Mouse (Mus musculus) lung, embryonic 15.5 days (tissue): ENCODE results near the gene Dock10. TPM values are rescaled to one million over a fixed set of nuclear protein-coding genes. Genes with fewer than 3 reads are reported as not detected.

Source experiments
- ATAC-seq: fragments of 200-750 bp; cut with Nextera tagmentation; 2 replicates; pipeline ENCODE4 v1.8.0; 2017; ENCODE audit warnings: moderate number of reproducible peaks, borderline replicate concordance; ENCODE audit not compliant: low FRiP score, low TSS enrichment; ENCODE audit errors: extremely low read depth
- H3K27ac ChIP-seq: fragments of 300-500 bp; sonication (generic); 2 replicates; pipeline ENCODE4 v1.5.1; 2015; ENCODE audit warnings: moderate library complexity, mild to moderate bottlenecking, inconsistent platforms
- H3K27me3 ChIP-seq: fragments of 300-500 bp; sonication (generic); 2 replicates; pipeline ENCODE4 v1.6.1; 2015; ENCODE audit warnings: inconsistent platforms
- H3K36me3 ChIP-seq: fragments of 300-500 bp; sonication (generic); 2 replicates; pipeline ENCODE4 v1.6.1; 2015; ENCODE audit warnings: inconsistent platforms
- H3K4me1 ChIP-seq: fragments of 300-500 bp; sonication (generic); 2 replicates; pipeline ENCODE4 v1.6.1; 2015; ENCODE audit warnings: inconsistent platforms
- H3K4me2 ChIP-seq: fragments of 300-500 bp; sonication (generic); 2 replicates; pipeline ENCODE4 v1.6.1; 2015; ENCODE audit warnings: inconsistent platforms, mild to moderate bottlenecking, moderate library complexity
- H3K4me3 ChIP-seq: fragments of 300-500 bp; sonication (generic); 2 replicates; pipeline ENCODE4 v1.5.1; 2015; ENCODE audit warnings: mild to moderate bottlenecking, inconsistent platforms
- H3K9ac ChIP-seq: fragments of 300-500 bp; sonication (generic); 2 replicates; pipeline ENCODE4 v1.6.1; 2015; ENCODE audit warnings: inconsistent platforms
- H3K9me3 ChIP-seq: fragments of 300-500 bp; sonication (generic); 2 replicates; pipeline ENCODE4 v1.6.1; 2016; ENCODE audit warnings: inconsistent platforms
- WGBS: fragments of 180-500 bp; shearing (Covaris S2); methylation state at CpG from one replicate; pipeline ENCODE4 v1.1.7; 2015; 5-methylcytosine and 5-hydroxymethylcytosine counted together
- polyA plus RNA-seq: library from polyadenylated mRNA; unstranded; fragments of >200 nt; fragmentation: Nextera tagmentation; extraction: Ambion mirVana; gene quantifications from 2 replicates; pipeline ENCODE4 v1.2.1, GENCODE M21; 2015

Dock10 gene
- polyA plus RNA-seq, 1 experiment from 2014 or later = 5.4 TPM

DNA sequence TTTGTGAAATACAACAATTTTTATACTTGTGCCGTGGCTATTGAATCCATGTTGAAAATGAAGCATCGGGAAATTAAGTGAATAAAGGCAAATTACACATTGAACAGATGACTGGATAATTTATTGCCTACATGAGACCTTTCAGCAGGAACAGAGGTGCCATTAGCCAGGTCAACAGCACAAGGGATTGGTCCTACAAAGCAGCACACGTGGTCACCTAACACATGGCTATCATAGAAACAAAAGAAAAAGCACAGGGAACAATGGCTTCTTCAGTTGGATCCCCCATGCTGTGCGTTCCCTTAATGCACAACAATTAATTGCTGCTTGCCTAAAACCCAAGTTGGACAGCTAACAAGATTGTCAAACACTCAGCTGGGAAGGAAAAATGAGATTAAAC is 133.8 kb downstream of the Dock10 start:
- Histone ChIP-seq H3K9ac (no peak overlapping the region), H3K4me2 (no peak overlapping the region), H3K27ac (no peak overlapping the region), H3K9me3 (no peaks in the 10 kb centered on the region), H3K36me3 (no peaks in the 10 kb centered on the region), H3K4me3 (no peak overlapping the region), H3K27me3 (no peaks in the 10 kb centered on the region), H3K4me1 (no peaks in the 10 kb centered on the region)
- WGBS = 79% methylated on average over 4 of the region's 4 CpGs
- no peak for ATAC-seq

DNA sequence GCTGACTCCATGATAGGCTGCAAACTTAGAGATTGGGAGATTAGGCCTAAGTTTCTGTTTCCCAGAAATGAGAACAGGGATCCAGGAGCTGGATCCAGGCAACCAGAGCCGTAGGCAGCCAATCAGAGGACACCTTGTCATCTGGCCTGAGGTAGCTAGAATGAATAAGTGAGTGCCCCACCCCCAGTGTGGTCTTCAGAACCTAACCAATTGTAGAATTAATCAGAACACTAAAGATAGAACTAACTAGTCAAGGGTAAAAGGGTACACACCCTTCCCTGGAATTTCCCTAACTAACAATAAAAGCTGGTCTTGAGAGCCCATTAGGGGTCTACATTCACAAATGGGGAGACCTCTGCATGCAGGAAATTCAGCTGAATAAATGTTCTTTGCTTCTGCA is 135.7 kb downstream of the Dock10 start:
- no peaks in the 10 kb centered on the region for H3K36me3 ChIP-seq
- no peaks in the 10 kb centered on the region for H3K4me1 ChIP-seq
- WGBS = 83% methylated on average over 1 of the region's 1 CpGs
- H3K4me2 ChIP-seq = no peak overlapping the region
- ATAC-seq = no peak
- no peak overlapping the region for H3K4me3 ChIP-seq
- no peaks in the 10 kb centered on the region for H3K27me3 ChIP-seq
- H3K27ac ChIP-seq = no peak overlapping the region
- H3K9ac ChIP-seq = no peak overlapping the region
- no peaks in the 10 kb centered on the region for H3K9me3 ChIP-seq

DNA sequence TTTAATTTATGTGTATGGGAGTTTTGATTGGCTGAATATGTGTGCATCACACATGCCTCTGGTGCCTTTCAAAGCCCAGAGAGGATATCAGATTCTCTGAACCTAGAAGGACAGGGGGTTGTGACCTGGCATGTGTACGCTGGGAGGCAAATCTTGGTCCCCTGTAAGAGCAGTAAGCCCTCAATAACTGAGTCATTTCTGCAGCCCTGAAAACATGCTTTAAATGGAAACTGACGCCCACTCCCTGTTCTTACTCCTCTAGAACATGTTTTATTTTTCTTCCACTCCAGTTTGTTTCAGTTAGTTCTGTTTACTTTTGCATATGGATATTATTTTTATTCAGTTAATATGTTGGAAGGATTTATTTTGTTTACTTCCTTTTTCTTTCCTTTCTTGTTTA is 139.2 kb downstream of the Dock10 start:
- H3K27ac ChIP-seq = no peak overlapping the region
- ATAC-seq = no peak
- H3K4me2 ChIP-seq = no peak overlapping the region
- no peaks in the 10 kb centered on the region for H3K27me3 ChIP-seq
- no peaks in the 10 kb centered on the region for H3K4me1 ChIP-seq
- H3K36me3 ChIP-seq = no peaks in the 10 kb centered on the region
- H3K9me3 ChIP-seq = no peaks in the 10 kb centered on the region
- no peak overlapping the region for H3K9ac ChIP-seq
- WGBS = 67% methylated on average over 2 of the region's 2 CpGs
- H3K4me3 ChIP-seq = no peak overlapping the region

DNA sequence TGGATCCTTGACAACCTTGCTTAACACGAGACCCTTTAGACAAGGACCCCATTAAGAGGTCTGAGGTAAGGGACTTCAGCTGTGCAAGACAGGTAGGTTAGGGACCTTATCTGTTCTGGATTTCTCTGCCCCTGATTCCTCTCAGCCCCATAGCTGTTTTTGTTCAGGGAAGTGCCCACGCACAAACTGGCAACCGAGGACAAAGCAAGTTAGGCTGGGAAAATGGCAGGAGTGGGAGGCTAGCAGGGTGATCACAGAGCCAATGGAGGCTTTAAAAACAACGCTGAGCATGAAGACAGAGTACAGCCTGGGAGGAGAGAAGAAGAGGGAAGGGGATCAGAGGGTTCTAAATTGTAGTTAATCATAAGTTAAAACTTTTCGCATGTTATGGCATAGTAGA is 141.7 kb downstream of the Dock10 start:
- Histone ChIP-seq H3K4me3 (no peak overlapping the region), H3K27ac (no peak overlapping the region), H3K36me3 (no peaks in the 10 kb centered on the region), H3K4me2 (no peak overlapping the region), H3K9me3 (no peaks in the 10 kb centered on the region), H3K4me1 (no peaks in the 10 kb centered on the region), H3K9ac (no peak overlapping the region), H3K27me3 (no peaks in the 10 kb centered on the region)
- ATAC-seq = no peak
- 79% methylated on average over 5 of the region's 5 CpGs for WGBS

DNA sequence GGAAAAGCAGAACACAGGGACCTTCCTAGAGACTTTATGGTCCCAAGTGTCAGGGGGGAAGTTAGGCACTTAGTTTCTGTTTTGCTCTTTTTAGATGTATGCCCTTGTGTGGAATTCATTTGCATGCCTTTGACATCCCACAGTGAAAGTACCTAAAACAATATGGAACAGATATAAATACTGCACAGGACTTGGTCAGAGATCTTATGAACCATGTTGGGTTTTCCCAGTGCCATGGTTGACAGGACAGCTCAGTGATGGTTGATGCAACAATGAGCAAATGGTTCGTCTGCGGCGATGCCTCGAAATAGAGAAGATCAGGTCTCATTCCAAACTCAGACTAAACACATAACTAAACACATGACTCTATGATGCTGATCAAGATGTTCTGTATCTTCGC is 143.6 kb downstream of the Dock10 start:
- no peaks in the 10 kb centered on the region for H3K36me3 ChIP-seq
- H3K4me3 ChIP-seq = no peak overlapping the region
- WGBS = 92% methylated on average over 5 of the region's 5 CpGs
- no peaks in the 10 kb centered on the region for H3K9me3 ChIP-seq
- no peak overlapping the region for H3K9ac ChIP-seq
- H3K27ac ChIP-seq = no peak overlapping the region
- no peak for ATAC-seq
- H3K27me3 ChIP-seq = no peaks in the 10 kb centered on the region
- no peaks in the 10 kb centered on the region for H3K4me1 ChIP-seq
- H3K4me2 ChIP-seq = no peak overlapping the region

DNA sequence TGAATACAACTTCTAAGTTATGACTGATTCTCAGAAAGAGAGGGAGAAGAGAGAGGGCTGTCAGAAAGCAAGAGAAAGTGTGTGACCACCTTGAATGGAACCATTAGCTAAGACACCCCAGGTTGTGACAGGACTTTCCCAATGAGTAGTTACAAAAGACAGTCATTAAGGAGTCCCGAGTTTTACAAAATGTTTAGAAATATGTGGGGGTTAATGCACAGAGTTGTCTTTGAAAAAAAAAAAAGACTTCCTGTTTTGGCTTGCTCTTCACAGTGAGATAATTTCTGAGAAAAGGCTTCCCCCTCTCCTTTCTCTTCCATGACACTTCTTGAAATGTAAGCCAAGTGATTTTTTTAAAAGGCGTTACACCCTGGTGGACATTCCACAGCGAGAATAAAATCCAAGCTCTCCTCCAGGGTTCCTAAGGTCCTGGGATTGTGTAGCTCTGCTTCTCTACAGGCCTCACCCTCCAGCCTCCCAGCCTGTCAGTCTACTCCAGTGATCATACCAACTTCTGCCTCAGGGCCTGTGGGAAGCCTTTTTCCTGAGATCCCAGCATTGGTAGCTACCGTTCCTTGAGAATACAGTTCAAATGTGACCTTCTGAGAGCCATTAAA is 144.8 kb downstream of the Dock10 start:
- H3K4me1 ChIP-seq = no peaks in the 10 kb centered on the region
- no peak overlapping the region for H3K9ac ChIP-seq
- H3K9me3 ChIP-seq = no peaks in the 10 kb centered on the region
- WGBS = 47% methylated on average over 4 of the region's 4 CpGs
- no peak for ATAC-seq
- H3K36me3 ChIP-seq = no peaks in the 10 kb centered on the region
- H3K27ac ChIP-seq = no peak overlapping the region
- H3K4me3 ChIP-seq = no peak overlapping the region
- no peak overlapping the region for H3K4me2 ChIP-seq
- H3K27me3 ChIP-seq = no peaks in the 10 kb centered on the region

DNA sequence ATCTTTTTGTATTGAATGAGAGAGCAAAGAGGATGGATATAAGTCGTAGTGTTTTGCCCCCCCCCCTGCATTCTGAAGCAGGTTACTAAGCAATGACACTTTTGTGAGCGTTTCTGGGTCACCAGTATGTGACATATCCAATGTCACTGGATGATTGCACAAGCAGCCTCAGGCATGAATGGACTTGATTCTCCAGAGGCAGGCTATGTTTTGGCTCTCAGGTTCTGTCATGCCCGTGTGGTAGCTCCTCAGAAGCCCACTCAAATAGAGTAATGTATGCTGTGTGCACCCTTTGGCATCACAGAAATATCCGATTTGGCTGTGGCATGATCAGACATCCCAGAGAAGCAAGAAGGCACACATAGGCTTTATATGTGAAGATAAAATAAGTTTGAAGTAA is 150.8 kb downstream of the Dock10 start:
- H3K9me3 ChIP-seq = no peaks in the 10 kb centered on the region
- H3K4me1 ChIP-seq = no peaks in the 10 kb centered on the region
- H3K27ac ChIP-seq = no peak overlapping the region
- ATAC-seq = no peak
- H3K27me3 ChIP-seq = no peaks in the 10 kb centered on the region
- no peak overlapping the region for H3K4me2 ChIP-seq
- no peaks in the 10 kb centered on the region for H3K36me3 ChIP-seq
- no peak overlapping the region for H3K9ac ChIP-seq
- no peak overlapping the region for H3K4me3 ChIP-seq
- 79% methylated on average over 4 of the region's 4 CpGs for WGBS

DNA sequence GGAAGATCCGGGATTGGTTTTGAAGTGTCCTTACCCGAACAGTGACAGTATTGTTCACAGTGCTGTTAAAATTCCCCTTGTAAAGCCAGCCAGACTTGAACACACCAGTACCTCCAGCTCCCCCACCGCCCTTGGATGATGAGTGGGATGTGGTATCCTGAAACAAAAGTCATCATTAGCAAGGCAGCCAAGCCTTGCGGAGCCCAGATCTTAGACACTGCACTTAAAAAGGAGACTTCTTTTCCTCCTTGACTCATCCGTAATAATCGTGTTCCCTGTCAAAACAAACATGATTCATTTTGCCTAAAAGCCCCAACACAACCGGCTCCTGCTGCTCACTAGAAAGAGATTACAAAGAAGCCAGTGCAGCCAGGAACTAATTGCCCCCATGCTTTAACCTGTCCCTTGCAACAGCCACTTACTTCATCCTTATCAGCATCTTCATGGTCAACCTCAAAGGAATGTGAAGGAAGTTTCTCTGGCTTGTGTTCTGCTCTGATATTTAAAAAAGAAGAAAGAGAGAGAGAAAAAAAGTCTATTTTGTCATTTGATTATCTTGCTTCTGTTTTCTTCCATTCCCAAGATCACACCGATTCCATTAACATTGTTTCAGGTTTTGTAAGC is 152.1 kb downstream of the Dock10 start:
- Histone ChIP-seq H3K9me3 (no peaks in the 10 kb centered on the region), H3K27ac (no peak overlapping the region), H3K4me3 (no peak overlapping the region), H3K9ac (no peak overlapping the region), H3K4me1 (no peaks in the 10 kb centered on the region), H3K36me3 (no peaks in the 10 kb centered on the region), H3K27me3 (no peaks in the 10 kb centered on the region), H3K4me2 (no peak overlapping the region)
- WGBS = 32% methylated on average over 8 of the region's 8 CpGs
- ATAC-seq = no peak

DNA sequence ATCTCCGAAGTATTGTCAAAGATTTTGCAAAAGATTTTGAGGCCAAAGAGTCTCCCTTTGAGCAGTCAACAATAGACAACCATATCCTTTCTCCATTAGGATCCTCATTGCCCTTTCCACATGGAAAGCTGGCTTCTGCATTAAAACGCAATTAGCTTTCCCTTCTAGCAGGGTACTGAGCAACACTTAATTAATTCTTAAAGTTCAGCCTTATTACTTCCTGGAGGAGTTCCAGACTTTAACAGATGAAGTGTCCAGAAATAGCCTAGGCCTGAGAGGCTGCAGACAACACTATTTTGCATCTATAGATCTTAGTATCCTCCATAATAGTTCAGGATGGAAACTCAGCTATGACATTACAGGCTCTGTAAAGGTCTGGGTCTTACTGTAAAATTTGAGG is 154.0 kb downstream of the Dock10 start:
- ATAC-seq = no peak
- WGBS = 46% methylated on average over 2 of the region's 2 CpGs

DNA sequence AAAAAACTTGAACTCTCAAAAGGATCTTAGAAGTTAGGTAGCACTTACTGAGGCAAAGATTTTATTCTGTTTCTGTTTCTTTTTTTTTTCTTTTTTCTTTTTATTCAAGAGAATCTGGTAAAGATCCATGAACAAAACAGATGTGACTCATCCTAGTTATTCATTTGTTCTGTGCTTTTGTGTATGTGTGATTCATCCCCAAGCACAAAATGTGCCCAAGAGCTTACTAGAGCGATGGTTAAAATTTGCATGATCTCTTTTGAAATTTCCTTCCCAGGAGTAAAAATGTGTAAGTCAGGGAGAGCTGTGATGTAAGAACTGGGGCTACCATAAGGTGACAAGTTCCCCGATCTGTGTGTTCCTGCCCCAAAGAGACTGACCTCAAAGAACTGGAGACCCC is 155.2 kb downstream of the Dock10 start:
- Histone ChIP-seq H3K4me3 (no peak overlapping the region), H3K4me1 (no peaks in the 10 kb centered on the region), H3K27me3 (no peaks in the 10 kb centered on the region), H3K27ac (no peak overlapping the region), H3K4me2 (no peak overlapping the region), H3K9me3 (no peaks in the 10 kb centered on the region), H3K9ac (no peak overlapping the region), H3K36me3 (no peaks in the 10 kb centered on the region)
- 89% methylated on average over 2 of the region's 2 CpGs for WGBS
- no peak for ATAC-seq

More for the DNA sequence above, 154.0 kb downstream of the Dock10 start:
- H3K4me3 ChIP-seq = no peak overlapping the region
- H3K4me1 ChIP-seq = no peaks in the 10 kb centered on the region
- H3K27me3 ChIP-seq = no peaks in the 10 kb centered on the region
- H3K36me3 ChIP-seq = no peaks in the 10 kb centered on the region
- H3K9me3 ChIP-seq = no peaks in the 10 kb centered on the region
- H3K9ac ChIP-seq = no peak overlapping the region
- H3K4me2 ChIP-seq = no peak overlapping the region
- H3K27ac ChIP-seq = no peak overlapping the region

DNA sequence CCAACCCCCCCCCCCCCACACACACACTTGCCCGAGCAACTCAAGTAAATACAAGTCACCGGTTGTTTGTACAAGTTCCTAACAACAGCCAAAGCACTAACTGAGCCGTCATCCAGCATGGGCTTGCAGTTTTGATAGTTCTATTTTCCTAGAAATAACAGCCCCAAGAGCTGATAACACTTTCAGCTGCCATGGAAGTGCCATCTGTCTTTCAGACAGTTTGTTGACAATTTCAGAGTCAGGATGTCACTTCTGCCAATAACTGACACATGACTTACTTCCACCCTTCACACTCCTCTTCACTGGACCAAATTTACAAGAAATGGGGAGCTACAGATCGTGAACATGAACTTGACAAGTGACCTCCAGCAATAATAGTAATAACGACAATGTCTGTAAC is 175.0 kb downstream of the Dock10 start:
- WGBS = 20% methylated on average over 5 of the region's 5 CpGs
- Histone ChIP-seq H3K27me3 (no peaks in the 10 kb centered on the region), H3K9ac (no peak overlapping the region), H3K4me2 (no peak overlapping the region), H3K4me3 (no peak overlapping the region), H3K9me3 (no peaks in the 10 kb centered on the region), H3K27ac (no peak overlapping the region), H3K36me3 (no peaks in the 10 kb centered on the region), H3K4me1 (no peaks in the 10 kb centered on the region)
- ATAC-seq = no peak

DNA sequence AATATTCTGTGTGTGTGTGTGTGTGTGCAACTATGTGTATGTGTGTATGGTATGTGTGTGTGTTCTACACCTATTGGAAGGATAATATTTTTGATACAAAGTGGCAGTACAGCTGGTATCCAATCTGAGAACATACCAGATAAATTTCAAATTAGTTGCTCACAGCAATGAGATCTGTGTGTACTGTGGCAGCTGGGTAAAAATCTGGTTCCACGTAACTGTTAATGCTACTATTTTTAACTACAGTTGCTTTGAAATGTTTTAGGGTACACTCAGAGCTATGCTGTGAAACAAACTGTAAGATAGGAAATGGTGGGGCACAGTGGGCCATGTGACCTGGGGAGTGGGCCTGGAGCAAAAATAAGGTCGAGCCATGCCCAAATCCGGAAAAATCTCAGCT is 176.1 kb downstream of the Dock10 start:
- Histone ChIP-seq H3K36me3 (no peaks in the 10 kb centered on the region), H3K27me3 (no peaks in the 10 kb centered on the region), H3K4me1 (no peaks in the 10 kb centered on the region), H3K9me3 (no peaks in the 10 kb centered on the region), H3K27ac (no peak overlapping the region), H3K4me3 (no peak overlapping the region), H3K4me2 (no peak overlapping the region), H3K9ac (no peak overlapping the region)
- ATAC-seq = no peak
- 74% methylated on average over 3 of the region's 3 CpGs for WGBS

DNA sequence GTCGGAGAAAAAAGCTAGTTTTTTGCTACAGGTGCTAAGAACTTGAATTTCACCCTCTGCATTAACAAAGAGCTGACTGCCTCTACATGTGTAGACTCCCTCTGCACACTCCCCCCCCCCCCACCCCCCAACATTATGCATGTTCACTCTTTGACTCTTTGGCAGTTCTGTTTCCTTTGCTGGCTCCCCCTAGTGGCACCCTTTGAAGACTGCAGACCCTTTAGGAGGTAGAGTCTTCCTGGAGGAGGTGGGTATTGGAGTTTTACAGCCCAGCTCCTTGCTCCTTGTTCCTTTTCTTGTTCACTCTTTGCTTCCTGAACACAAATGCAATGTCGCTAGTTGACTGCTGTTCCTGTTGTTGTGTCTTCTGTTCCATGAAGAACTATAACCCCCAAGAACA is 181.4 kb downstream of the Dock10 start:
- Histone ChIP-seq H3K9me3 (no peaks in the 10 kb centered on the region), H3K4me3 (no peak overlapping the region), H3K4me2 (no peak overlapping the region), H3K27me3 (no peaks in the 10 kb centered on the region), H3K4me1 (no peaks in the 10 kb centered on the region), H3K9ac (no peak overlapping the region), H3K27ac (no peak overlapping the region), H3K36me3 (no peaks in the 10 kb centered on the region)
- no peak for ATAC-seq
- 75% methylated on average over 2 of the region's 2 CpGs for WGBS
